Mouse (Mus musculus) frontal cortex, postnatal 10 days (tissue): Measurements from ENCODE around the gene Mtf2.
"Not testable (repeated sequence)": the region's sequence is repeated elsewhere in the genome, so short reads cannot be mapped to it uniquely, and the experiment has no call there.

Source experiments
- DNase-seq, 2 experiments: peaks; one replicate each; pipeline ENCODE4 v3.0.0; 2022; ENCODE audit warnings: low spot score in 2 of 2, mixed read lengths in 1 of 2

The Mtf2 gene

GRCm38 (mm10) chr5:108065465-108066411 is at the start of gene Mtf2:
Gene Mtf2, plus strand, starts transcription at chr5:108065674.
- peak; percentile 91 to 95 for DNase-seq

GRCm38 (mm10) chr5:108017232-108017631 is 48.2 kb upstream of the Mtf2 start:
- DNase-seq, result no peak

GRCm38 (mm10) chr5:108019367-108019766 is 46.1 kb upstream of the Mtf2 start:
- DNase-seq, result no peak

- DNase-seq, result no peak
These were observed 44.1 kb upstream of the Mtf2 start for GRCm38 (mm10) chr5:108021346-108021745.

GRCm38 (mm10) chr5:108028230-108028629 is 37.2 kb upstream of the Mtf2 start:
- no peak for DNase-seq

- not testable (repeated sequence) for DNase-seq
These were observed 36.5 kb upstream of the Mtf2 start for GRCm38 (mm10) chr5:108028797-108029536.

- no peak for DNase-seq
These were observed 35.5 kb upstream of the Mtf2 start for GRCm38 (mm10) chr5:108029968-108030367.

- DNase-seq, result no peak
These were observed 34.2 kb upstream of the Mtf2 start for GRCm38 (mm10) chr5:108031267-108031666.

GRCm38 (mm10) chr5:108034194-108034593 is 31.3 kb upstream of the Mtf2 start:
- DNase-seq, result no peak

- no peak for DNase-seq
These were observed 30.0 kb upstream of the Mtf2 start for GRCm38 (mm10) chr5:108035523-108035922.

GRCm38 (mm10) chr5:108042061-108042460 is 23.4 kb upstream of the Mtf2 start:
- DNase-seq, result no peak

- no peak for DNase-seq
These were observed 21.6 kb upstream of the Mtf2 start for GRCm38 (mm10) chr5:108043908-108044307.

- no peak for DNase-seq
These were observed 15.7 kb upstream of the Mtf2 start for GRCm38 (mm10) chr5:108049711-108050268.

GRCm38 (mm10) chr5:108051026-108051425 is 14.4 kb upstream of the Mtf2 start:
- no peak for DNase-seq

GRCm38 (mm10) chr5:108051727-108052126 is 13.7 kb upstream of the Mtf2 start:
- DNase-seq, result not testable (repeated sequence)

GRCm38 (mm10) chr5:108052200-108052599 is 13.3 kb upstream of the Mtf2 start:
- no peak for DNase-seq

- no peak for DNase-seq
These were observed 11.9 kb upstream of the Mtf2 start for GRCm38 (mm10) chr5:108053566-108053965.

- DNase-seq, result no peak
These were observed 5.1 kb upstream of the Mtf2 start for GRCm38 (mm10) chr5:108060413-108060812.

- no peak for DNase-seq
These were observed 6.8 kb downstream of the Mtf2 start for GRCm38 (mm10) chr5:108072301-108072700.

- no peak for DNase-seq
These were observed 10.8 kb downstream of the Mtf2 start for GRCm38 (mm10) chr5:108076241-108076640.

GRCm38 (mm10) chr5:108076833-108077540 is 11.5 kb downstream of the Mtf2 start:
- no peak for DNase-seq

GRCm38 (mm10) chr5:108079603-108080002 is 14.1 kb downstream of the Mtf2 start:
- DNase-seq, result no peak
